Comparison of ENCODE assay signal across 16 mouse cellular contexts in the genomic region with DNA sequence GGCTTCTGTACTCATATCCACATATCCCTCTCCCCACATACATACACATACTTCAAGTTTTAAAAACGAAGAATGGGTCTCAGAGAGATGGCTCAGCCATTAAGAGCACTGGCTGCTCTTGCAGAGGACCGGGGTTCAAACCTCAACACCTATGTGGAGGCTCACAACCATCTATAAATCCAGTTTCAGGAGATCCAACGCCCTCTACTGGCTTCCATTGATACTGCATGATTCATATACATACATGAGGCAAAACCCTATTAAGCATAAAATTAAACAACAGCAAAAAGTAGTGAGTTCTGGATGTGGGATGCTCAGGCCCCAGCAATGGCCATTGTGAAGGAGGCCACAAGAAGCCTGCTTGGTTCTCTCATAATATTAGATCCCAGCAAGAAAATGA. TPM values are rescaled to one million over a fixed set of nuclear protein-coding genes. Genes with fewer than 3 reads are reported as not detected.
DNase-seq lines count a peak whose midpoint lies in the region; ATAC-seq and TF ChIP-seq lines count a peak whose summit lies in the region.
"Had no signal": no experiment of that assay in that cellular context is flagged by ENCODE, and none has a peak within 500 bp of the region (broad histone marks: within the 10 kb centered on the region; RNA-seq: fewer than 3 reads in every experiment).

No protein-coding gene starts in this region.

- no peak overlapping the region for H3K9ac ChIP-seq in heart, embryonic 11.5 days (ENCODE audit: low read depth, low read length)
- H3K9ac ChIP-seq in lung, embryonic 14.5 days = no peak overlapping the region
- H3K9ac ChIP-seq in MEL (ENCODE audit: control insufficient read depth, low read depth, low read length, poor library complexity, severe bottlenecking) = no peak overlapping the region
- H3K9ac ChIP-seq: embryonic facial prominence, embryonic 13.5 days; forebrain, embryonic 12.5 days; hindbrain, embryonic 15.5 days; neural tube, embryonic 15.5 days had no signal

- peak; percentile 39 for TF ChIP-seq CTCF in lung, embryonic 14.5 days (IDR thresholded peaks at IDR 0.05; ENCODE audit: low read depth)
- peak; percentile 14 to 65 (median 64); a peak in 4 of 6 replicates for TF ChIP-seq CTCF in MEL (IDR thresholded peaks at IDR 0.05 in 2 of 3, conservative IDR thresholded peaks at IDR 0.05 in 1 of 3; ENCODE audit: control insufficient read depth in 1 of 3, insufficient read depth in 1 of 3, low read depth in 2 of 3, low read length in 3 of 3, poor library complexity in 1 of 3, severe bottlenecking in 1 of 3)

- peak; percentile 66 for TF ChIP-seq RAD21 in MEL (IDR thresholded peaks at IDR 0.05; ENCODE audit: low read depth, low read length)

- no peaks in the 10 kb centered on the region for H3K36me3 ChIP-seq in heart, embryonic 10.5 days
- H3K36me3 ChIP-seq in heart, embryonic 11.5 days (ENCODE audit: control insufficient read depth, insufficient read depth, low read length) = no peaks in the 10 kb centered on the region
- no peaks in the 10 kb centered on the region for H3K36me3 ChIP-seq in lung, embryonic 14.5 days (ENCODE audit: insufficient read depth)
- peaks cover 0 to 7% of the 10 kb centered on the region in 2 experiments; a peak in 2 of 4 replicates for H3K36me3 ChIP-seq in MEL (ENCODE audit: control insufficient read depth in 1 of 2, insufficient read depth in 2 of 2, low read length in 2 of 2)
- H3K36me3 ChIP-seq: embryonic facial prominence, embryonic 13.5 days; forebrain, embryonic 12.5 days; hindbrain, embryonic 15.5 days; neural tube, embryonic 15.5 days had no signal

- H3K4me1 ChIP-seq in heart, embryonic 10.5 days = peaks cover 69% of the 10 kb centered on the region
- peaks cover 36% of the 10 kb centered on the region for H3K4me1 ChIP-seq in heart, embryonic 11.5 days (ENCODE audit: control insufficient read depth, insufficient read depth, low read length)
- peaks cover 16% of the 10 kb centered on the region for H3K4me1 ChIP-seq in lung, embryonic 14.5 days (ENCODE audit: insufficient read depth)
- peaks cover 10 to 14% of the 10 kb centered on the region in 2 experiments for H3K4me1 ChIP-seq in MEL (ENCODE audit: control insufficient read depth in 1 of 2, insufficient read depth in 2 of 2, low read length in 2 of 2)

- H3K4me2 ChIP-seq in heart, embryonic 11.5 days = no peak overlapping the region
- no peak overlapping the region for H3K4me2 ChIP-seq in lung, embryonic 14.5 days
- H3K4me2 ChIP-seq: embryonic facial prominence, embryonic 13.5 days; forebrain, embryonic 12.5 days; hindbrain, embryonic 15.5 days; neural tube, embryonic 15.5 days had no signal

- no peak for TF ChIP-seq POLR2A in MEL (IDR thresholded peaks at IDR 0.05; ENCODE audit: control insufficient read depth in 1 of 2, insufficient read depth in 1 of 2, low read depth in 1 of 2, low read length in 2 of 2, poor library complexity in 1 of 2)

- H3K4me3 ChIP-seq in heart, embryonic 10.5 days = no peak overlapping the region
- H3K4me3 ChIP-seq in heart, embryonic 11.5 days (ENCODE audit: low read depth, low read length) = no peak overlapping the region
- no peak overlapping the region for H3K4me3 ChIP-seq in lung, embryonic 14.5 days (ENCODE audit: low read depth, low read length)
- H3K4me3 ChIP-seq in MEL (ENCODE audit: control insufficient read depth in 1 of 2, insufficient read depth in 1 of 2, low read depth in 2 of 2, low read length in 2 of 2) = no peak overlapping the region
- H3K4me3 ChIP-seq: embryonic facial prominence, embryonic 13.5 days; forebrain, embryonic 12.5 days; hindbrain, embryonic 15.5 days; neural tube, embryonic 15.5 days had no signal

- TF ChIP-seq EP300 in MEL (IDR thresholded peaks at IDR 0.05; ENCODE audit: low read depth in 1 of 2, low read length in 2 of 2) = no peak

- peak overlapping the region; percentile 39; the same call in 1 of the 2 replicates for H3K27ac ChIP-seq in heart, embryonic 10.5 days
- H3K27ac ChIP-seq in heart, embryonic 11.5 days (ENCODE audit: low read depth, low read length) = no peak overlapping the region
- H3K27ac ChIP-seq in lung, embryonic 14.5 days (ENCODE audit: low read depth) = no peak overlapping the region
- H3K27ac ChIP-seq in MEL (ENCODE audit: control insufficient read depth, low read depth, low read length) = no peak overlapping the region
- H3K27ac ChIP-seq: embryonic facial prominence, embryonic 13.5 days; hindbrain, embryonic 15.5 days; neural tube, embryonic 15.5 days had no signal

- 58% methylated on average over 3 of the region's 3 CpGs for WGBS in heart, embryonic 10.5 days
- 50% methylated on average over 3 of the region's 3 CpGs for WGBS in heart, embryonic 11.5 days (ENCODE audit: insufficient replicate concordance)
- WGBS in lung, embryonic 14.5 days = 59% methylated on average over 3 of the region's 3 CpGs

- no peak for ATAC-seq in heart, embryonic 11.5 days (replicated peaks; ENCODE audit: insufficient number of reproducible peaks, low FRiP score, low TSS enrichment)
- ATAC-seq in lung, embryonic 14.5 days (ENCODE audit: insufficient read depth) = no peak

- H3K9me3 ChIP-seq in heart, embryonic 10.5 days = no peaks in the 10 kb centered on the region
- no peaks in the 10 kb centered on the region for H3K9me3 ChIP-seq in heart, embryonic 11.5 days (replicated peaks; ENCODE audit: control insufficient read depth, low read length)
- no peaks in the 10 kb centered on the region for H3K9me3 ChIP-seq in lung, embryonic 14.5 days (ENCODE audit: low read depth, low read length)
- no peaks in the 10 kb centered on the region for H3K9me3 ChIP-seq in MEL (replicated peaks; ENCODE audit: insufficient read depth, low read length)
- H3K9me3 ChIP-seq: embryonic facial prominence, embryonic 13.5 days; forebrain, embryonic 12.5 days; hindbrain, embryonic 15.5 days; neural tube, embryonic 15.5 days had no signal

- H3K27me3 ChIP-seq in heart, embryonic 10.5 days (ENCODE audit: insufficient read depth, poor library complexity, severe bottlenecking) = no peaks in the 10 kb centered on the region
- H3K27me3 ChIP-seq in heart, embryonic 11.5 days (ENCODE audit: control insufficient read depth, insufficient read depth, low read length) = no peaks in the 10 kb centered on the region
- H3K27me3 ChIP-seq in lung, embryonic 14.5 days (ENCODE audit: insufficient read depth, low read length) = no peaks in the 10 kb centered on the region
- no peaks in the 10 kb centered on the region for H3K27me3 ChIP-seq in MEL (ENCODE audit: control insufficient read depth in 1 of 2, insufficient read depth in 2 of 2, low read length in 2 of 2)
- H3K27me3 ChIP-seq: embryonic facial prominence, embryonic 13.5 days; forebrain, embryonic 12.5 days; hindbrain, embryonic 15.5 days; neural tube, embryonic 15.5 days had no signal

- no peak for DNase-seq in heart, embryonic 10.5 days (ENCODE audit: low spot score)
- DNase-seq in lung, embryonic 14.5 days = peak; percentile 42
- DNase-seq in lung, postnatal 4 days = no peak
- peak; percentile 68 for DNase-seq in MEL (ENCODE audit: low read depth, low spot score)
- peak; percentile 42 for DNase-seq in naive thymus-derived CD4-positive, alpha-beta T cell, adult 2 months (ENCODE audit: low read depth)
- DNase-seq in adipocyte (ENCODE audit: low spot score) = no peak
- no peak for DNase-seq in spleen, adult 12 weeks (ENCODE audit: low spot score)
- DNase-seq: cerebellum, postnatal 14 days; gastrocnemius, postnatal 10 days; right cerebral cortex, postnatal 14 days; thymus, postnatal 36 days had no signal

- peaks cover 2% of the 10 kb centered on the region; the same call in 1 of the 2 replicates for H3K79me2 ChIP-seq in MEL (ENCODE audit: control insufficient read depth, insufficient read depth, low read length, poor library complexity)

TF ChIP-seq in MEL, 35 proteins besides CTCF, POLR2A, EP300 and RAD21:
- TF ChIP-seq SMC3 (IDR thresholded peaks at IDR 0.05; ENCODE audit: low read depth, low read length) (peak; percentile 59), ZC3H11A (IDR thresholded peaks at IDR 0.05; ENCODE audit: low read depth, low read length) (peak; percentile 54), TCF12 (IDR thresholded peaks at IDR 0.05; ENCODE audit: low read depth, low read length) (no peak), ZMIZ1 (IDR thresholded peaks at IDR 0.05; ENCODE audit: low read depth, low read length) (no peak)

RNA-seq across cellular contexts. Expression of gene 1700001O22Rik, which starts 27.5 kb away (rescaled TPM):
- polyA plus RNA-seq in heart, embryonic 10.5 days (2016; fragmentation: Nextera tagmentation; extraction: Ambion mirVana) = 1.3 and 1.8 TPM in 2 replicates
- polyA plus RNA-seq in heart, embryonic 11.5 days (2014; fragmentation: Nextera tagmentation; extraction: Ambion mirVana) = 1.2 and 1.6 TPM in 2 replicates
- polyA plus RNA-seq in lung, embryonic 14.5 days (2014; fragmentation: Nextera tagmentation; extraction: Ambion mirVana) = 3.9 and 4.3 TPM in 2 replicates
- total RNA-seq in MEL (2012; rRNA removed) = 0.50 TPM in 1 of 2 replicates, not detected in the other
- 1 to 10 TPM in 1 of 2 experiments, not detected in 1; 1.8 TPM for polyA plus RNA-seq in MEL (2012; ENCODE audit: insufficient read depth in 1 of 2, insufficient read length in 2 of 2, low read depth in 1 of 2, low replicate concordance in 2 of 2, missing spikeins in 1 of 2)

RNA-seq across cellular contexts. Expression of gene Ntmt1, which starts 31.7 kb away (rescaled TPM):
- 102 and 116 TPM in 2 replicates for polyA plus RNA-seq in heart, embryonic 10.5 days (2016; fragmentation: Nextera tagmentation; extraction: Ambion mirVana)
- 82.6 and 87.5 TPM in 2 replicates for polyA plus RNA-seq in heart, embryonic 11.5 days (2014; fragmentation: Nextera tagmentation; extraction: Ambion mirVana)
- 88.3 and 96.0 TPM in 2 replicates for polyA plus RNA-seq in lung, embryonic 14.5 days (2014; fragmentation: Nextera tagmentation; extraction: Ambion mirVana)
- 66.3 and 83.2 TPM in 2 replicates for total RNA-seq in MEL (2012; rRNA removed)
- polyA plus RNA-seq in MEL (2012; ENCODE audit: insufficient read depth in 1 of 2, insufficient read length in 2 of 2, low read depth in 1 of 2, low replicate concordance in 2 of 2, missing spikeins in 1 of 2) = 10 to 100 TPM in 1 of 2 experiments, not detected in 1; 58.9 TPM

RNA-seq across cellular contexts. Expression of gene Asb6, which starts 54.2 kb away (rescaled TPM):
- polyA plus RNA-seq in heart, embryonic 10.5 days (2016; fragmentation: Nextera tagmentation; extraction: Ambion mirVana) = 31.3 and 40.1 TPM in 2 replicates
- 20.2 and 22.8 TPM in 2 replicates for polyA plus RNA-seq in heart, embryonic 11.5 days (2014; fragmentation: Nextera tagmentation; extraction: Ambion mirVana)
- polyA plus RNA-seq in lung, embryonic 14.5 days (2014; fragmentation: Nextera tagmentation; extraction: Ambion mirVana) = 32.1 and 34.5 TPM in 2 replicates
- total RNA-seq in MEL (2012; rRNA removed) = 38.5 and 50.1 TPM in 2 replicates
- polyA plus RNA-seq in MEL (2012; ENCODE audit: insufficient read depth in 1 of 2, insufficient read length in 2 of 2, low read depth in 1 of 2, low replicate concordance in 2 of 2, missing spikeins in 1 of 2) = 10 to 100 TPM in 1 of 2 experiments, not detected in 1; 54.6 TPM

RNA-seq across cellular contexts. Expression of gene Prrx2, which starts 58.8 kb away (rescaled TPM):
- polyA plus RNA-seq in heart, embryonic 10.5 days (2016; fragmentation: Nextera tagmentation; extraction: Ambion mirVana) = 49.1 and 73.9 TPM in 2 replicates
- 55.8 and 63.2 TPM in 2 replicates for polyA plus RNA-seq in heart, embryonic 11.5 days (2014; fragmentation: Nextera tagmentation; extraction: Ambion mirVana)
- polyA plus RNA-seq in lung, embryonic 14.5 days (2014; fragmentation: Nextera tagmentation; extraction: Ambion mirVana) = 15.7 and 15.9 TPM in 2 replicates
- not detected in 2 replicates for total RNA-seq in MEL (2012; rRNA removed)
- not detected for polyA plus RNA-seq in MEL (2012; ENCODE audit: insufficient read depth in 1 of 2, insufficient read length in 2 of 2, low read depth in 1 of 2, low replicate concordance in 2 of 2, missing spikeins in 1 of 2)

Comparison
In these comparisons a context has a peak if more than half of its experiments do, and no peak if none do; other contexts are left out.
1. DNase-seq: peak in lung, embryonic 14.5 days (single experiment), MEL (single experiment) and naive thymus-derived CD4-positive, alpha-beta T cell, adult 2 months (single experiment); none in heart, embryonic 10.5 days (single experiment), lung, postnatal 4 days (0 of 2), adipocyte (single experiment) and spleen, adult 12 weeks (single experiment).